Mouse (Mus musculus) kidney, adult 2 months (tissue): ENCODE results near the gene Jazf1. TPM values are rescaled to one million over a fixed set of nuclear protein-coding genes. Genes with fewer than 3 reads are reported as not detected.

Experiments used
- DNase-seq: peaks from one replicate; pipeline ENCODE4 v3.0.0; 2021
- H3K27ac ChIP-seq: fragments of 200-500 bp; 2 replicates; pipeline ENCODE4 v1.5.1; 2012; ENCODE audit warnings: low read depth, low read length, control low read depth, inconsistent platforms; ENCODE audit not compliant: insufficient read depth
- H3K27me3 ChIP-seq: fragments of 200-500 bp; replicated peaks from 2 replicates; pipeline ENCODE4 v1.6.1; 2012; ENCODE audit warnings: mild to moderate bottlenecking, moderate library complexity, low read length, inconsistent platforms; ENCODE audit not compliant: control insufficient read depth, insufficient read depth
- H3K36me3 ChIP-seq: fragments of 200-500 bp; 2 replicates; pipeline ENCODE4 v1.6.1; 2012; ENCODE audit warnings: mild to moderate bottlenecking, moderate library complexity, low read length, inconsistent platforms; ENCODE audit not compliant: control insufficient read depth, insufficient read depth
- H3K4me1 ChIP-seq: fragments of 200-500 bp; 2 replicates; pipeline ENCODE4 v1.6.1; 2011; ENCODE audit warnings: low read length; ENCODE audit not compliant: control insufficient read depth, insufficient read depth
- H3K4me3 ChIP-seq: fragments of 200-500 bp; 2 replicates; pipeline ENCODE4 v1.5.1; 2011; ENCODE audit warnings: mild to moderate bottlenecking, low read depth, low read length, control low read depth; ENCODE audit not compliant: insufficient read depth
- CTCF ChIP-seq: fragments of 200-500 bp; conservative IDR thresholded peaks from 2 replicates; pipeline ENCODE4 v1.5.1; 2011; ENCODE audit warnings: low read depth, mild to moderate bottlenecking, control low read depth, low read length, moderate library complexity, mixed read lengths; ENCODE audit not compliant: insufficient read depth, insufficient read length
- POLR2A ChIP-seq: fragments of 200-500 bp; IDR thresholded peaks from one replicate; pipeline ENCODE4 v1.6.1; 2011; ENCODE audit warnings: low read depth, low read length, control low read depth
- WGBS: fragments of 180-500 bp; shearing (Covaris S2); methylation state at CpG from one replicate; pipeline ENCODE4 v1.1.7; 2018; 5-methylcytosine and 5-hydroxymethylcytosine counted together
- polyA plus RNA-seq: library from polyadenylated mRNA; depleted of rRNA; stranded (reverse); fragments of >200 nt; gene quantifications from 2 replicates; pipeline ENCODE4 v1.2.3, GENCODE M21; 2012

Gene Jazf1
- polyA plus RNA-seq, 1 experiment, result 0.84 TPM

- no peaks in the 10 kb centered on the region for H3K27me3 ChIP-seq
- H3K4me3 ChIP-seq, result no peak overlapping the region
- DNase-seq, result no peak
- H3K4me1 ChIP-seq, result no peaks in the 10 kb centered on the region
- no peak overlapping the region for H3K27ac ChIP-seq
- no peaks in the 10 kb centered on the region for H3K36me3 ChIP-seq
- no peak for TF ChIP-seq POLR2A
- TF ChIP-seq CTCF, result no peak
- WGBS, result 84% methylated on average over 8 of the region's 8 CpGs
Measured at GRCm38 (mm10) chr6:52952526-52952900, 115.9 kb downstream of the Jazf1 start.

- no peaks in the 10 kb centered on the region for H3K27me3 ChIP-seq
- TF ChIP-seq POLR2A (no peak), CTCF (no peak)
- H3K4me3 ChIP-seq, result no peak overlapping the region
- no peak overlapping the region for H3K27ac ChIP-seq
- no peaks in the 10 kb centered on the region for H3K4me1 ChIP-seq
- WGBS, result 89% methylated on average over 7 of the region's 7 CpGs
- no peaks in the 10 kb centered on the region for H3K36me3 ChIP-seq
- DNase-seq, result no peak
Measured at GRCm38 (mm10) chr6:52951871-52952525, 116.4 kb downstream of the Jazf1 start.

GRCm38 (mm10) chr6:52950371-52950770 lies 118.1 kb downstream of the Jazf1 start:
- no peak overlapping the region for H3K27ac ChIP-seq
- no peak overlapping the region for H3K4me3 ChIP-seq
- 78% methylated on average over 5 of the region's 5 CpGs for WGBS
- no peak for DNase-seq
- no peak for TF ChIP-seq POLR2A
- TF ChIP-seq CTCF, result no peak
- H3K4me1 ChIP-seq, result no peaks in the 10 kb centered on the region
- no peaks in the 10 kb centered on the region for H3K27me3 ChIP-seq
- H3K36me3 ChIP-seq, result no peaks in the 10 kb centered on the region

GRCm38 (mm10) chr6:52942534-52942933 lies 125.9 kb downstream of the Jazf1 start:
- Histone ChIP-seq H3K4me3 (no peak overlapping the region), H3K4me1 (no peaks in the 10 kb centered on the region), H3K27ac (no peak overlapping the region), H3K27me3 (no peaks in the 10 kb centered on the region), H3K36me3 (no peaks in the 10 kb centered on the region)
- WGBS, result 85% methylated on average over 5 of the region's 5 CpGs
- no peak for TF ChIP-seq POLR2A
- no peak for TF ChIP-seq CTCF
- DNase-seq, result no peak

- Histone ChIP-seq H3K27ac (no peak overlapping the region), H3K36me3 (no peaks in the 10 kb centered on the region), H3K4me3 (no peak overlapping the region), H3K27me3 (no peaks in the 10 kb centered on the region), H3K4me1 (no peaks in the 10 kb centered on the region)
- TF ChIP-seq CTCF (no peak), POLR2A (no peak)
- no peak for DNase-seq
- 91% methylated on average over 5 of the region's 5 CpGs for WGBS
Measured at GRCm38 (mm10) chr6:52942101-52942500, 126.3 kb downstream of the Jazf1 start.

GRCm38 (mm10) chr6:52937916-52938315 lies 130.5 kb downstream of the Jazf1 start:
- Histone ChIP-seq H3K4me1 (no peaks in the 10 kb centered on the region), H3K27me3 (no peaks in the 10 kb centered on the region; the same call in 1 of the 2 replicates), H3K36me3 (no peaks in the 10 kb centered on the region), H3K27ac (no peak overlapping the region), H3K4me3 (no peak overlapping the region)
- no peak for DNase-seq
- TF ChIP-seq POLR2A, result no peak
- no peak for TF ChIP-seq CTCF
- WGBS, result 86% methylated on average over 3 of the region's 3 CpGs

- DNase-seq, result peak; percentile 49
- Histone ChIP-seq H3K27ac (no peak overlapping the region), H3K36me3 (no peaks in the 10 kb centered on the region), H3K4me3 (no peak overlapping the region), H3K27me3 (no peaks in the 10 kb centered on the region; the same call in 1 of the 2 replicates), H3K4me1 (no peaks in the 10 kb centered on the region)
- WGBS, result 46% methylated on average over 10 of the region's 10 CpGs
- no peak for TF ChIP-seq POLR2A
- TF ChIP-seq CTCF, result no peak
Measured at GRCm38 (mm10) chr6:52936995-52937394, 131.4 kb downstream of the Jazf1 start.

- Histone ChIP-seq H3K4me3 (no peak overlapping the region), H3K27ac (no peak overlapping the region), H3K36me3 (no peaks in the 10 kb centered on the region), H3K4me1 (no peaks in the 10 kb centered on the region), H3K27me3 (no peaks in the 10 kb centered on the region; the same call in 1 of the 2 replicates)
- TF ChIP-seq CTCF, result no peak
- 89% methylated on average over 6 of the region's 6 CpGs for WGBS
- no peak for DNase-seq
Measured at GRCm38 (mm10) chr6:52934021-52934420, 134.4 kb downstream of the Jazf1 start.
